Mouse (Mus musculus): Measurements from ENCODE around the gene Gnptab.
"Not testable (repeated sequence)": the region's sequence is repeated elsewhere in the genome, so short reads cannot be mapped to it uniquely, and the experiment has no call there.

Gene Gnptab

GRCm38 (mm10) chr10:88379013-88379885, at the start of gene Gnptab, which contains the start of gene Dram1:
Gene Gnptab, plus strand, starts transcription at chr10:88379132.
Gene Dram1, minus strand, starts transcription at chr10:88379080.
- DNase-seq (ENCODE audit: extremely low spot score, low read depth, low spot score): no peak

- DNase-seq (ENCODE audit: extremely low spot score, low read depth, low spot score): no peak
These were observed 48.2 kb upstream of the Gnptab start for GRCm38 (mm10) chr10:88330695-88331094.

GRCm38 (mm10) chr10:88340660-88341059, 38.3 kb upstream of the Gnptab start:
- DNase-seq (ENCODE audit: extremely low spot score, low read depth, low spot score): no peak

- DNase-seq (ENCODE audit: extremely low spot score, low read depth, low spot score): no peak
These were observed 37.6 kb upstream of the Gnptab start for GRCm38 (mm10) chr10:88341368-88341767.

GRCm38 (mm10) chr10:88345899-88346401, 33.0 kb upstream of the Gnptab start:
- no peak for DNase-seq (ENCODE audit: extremely low spot score, low read depth, low spot score)

- DNase-seq (ENCODE audit: extremely low spot score, low read depth, low spot score): no peak
These were observed 32.3 kb upstream of the Gnptab start for GRCm38 (mm10) chr10:88346454-88347245.

- no peak for DNase-seq (ENCODE audit: extremely low spot score, low read depth, low spot score)
These were observed 29.1 kb upstream of the Gnptab start for GRCm38 (mm10) chr10:88349800-88350199.

- no peak for DNase-seq (ENCODE audit: extremely low spot score, low read depth, low spot score)
These were observed 28.2 kb upstream of the Gnptab start for GRCm38 (mm10) chr10:88350687-88351086.

- no peak for DNase-seq (ENCODE audit: extremely low spot score, low read depth, low spot score)
These were observed 27.4 kb upstream of the Gnptab start for GRCm38 (mm10) chr10:88351411-88352103.

GRCm38 (mm10) chr10:88352549-88352948, 26.4 kb upstream of the Gnptab start:
- no peak for DNase-seq (ENCODE audit: extremely low spot score, low read depth, low spot score)

- DNase-seq (ENCODE audit: extremely low spot score, low read depth, low spot score): no peak
These were observed 24.3 kb upstream of the Gnptab start for GRCm38 (mm10) chr10:88354599-88354998.

GRCm38 (mm10) chr10:88356114-88356982, 22.6 kb upstream of the Gnptab start:
- DNase-seq (ENCODE audit: extremely low spot score, low read depth, low spot score): no peak

- no peak for DNase-seq (ENCODE audit: extremely low spot score, low read depth, low spot score)
These were observed 21.9 kb upstream of the Gnptab start for GRCm38 (mm10) chr10:88356983-88357559.

- no peak for DNase-seq (ENCODE audit: extremely low spot score, low read depth, low spot score)
These were observed 16.7 kb upstream of the Gnptab start for GRCm38 (mm10) chr10:88362218-88362617.

- no peak for DNase-seq (ENCODE audit: extremely low spot score, low read depth, low spot score)
These were observed 14.7 kb upstream of the Gnptab start for GRCm38 (mm10) chr10:88364221-88364620.

GRCm38 (mm10) chr10:88369233-88369632, 9.7 kb upstream of the Gnptab start:
- DNase-seq (ENCODE audit: extremely low spot score, low read depth, low spot score): no peak

- DNase-seq (ENCODE audit: extremely low spot score, low read depth, low spot score): no peak
These were observed 7.1 kb upstream of the Gnptab start for GRCm38 (mm10) chr10:88371793-88372192.

- DNase-seq (ENCODE audit: extremely low spot score, low read depth, low spot score): no peak
These were observed 6.5 kb upstream of the Gnptab start for GRCm38 (mm10) chr10:88372436-88372835.

- not testable (repeated sequence) for DNase-seq (ENCODE audit: extremely low spot score, low read depth, low spot score)
These were observed 6.0 kb upstream of the Gnptab start for GRCm38 (mm10) chr10:88372945-88373344.

GRCm38 (mm10) chr10:88374984-88375383, 3.9 kb upstream of the Gnptab start:
- DNase-seq (ENCODE audit: extremely low spot score, low read depth, low spot score): no peak
